Mouse (Mus musculus) kidney, adult 2 months (tissue): ENCODE measurements around the gene Pik3cg.

ENCODE experiments used
- CTCF ChIP-seq: fragments of 200-500 bp; conservative IDR thresholded peaks from 2 replicates; pipeline ENCODE4 v1.5.1; 2011; ENCODE audit warnings: low read depth, mild to moderate bottlenecking, control low read depth, low read length, moderate library complexity, mixed read lengths; ENCODE audit not compliant: insufficient read depth, insufficient read length
- POLR2A ChIP-seq: fragments of 200-500 bp; IDR thresholded peaks from one replicate; pipeline ENCODE4 v1.6.1; 2011; ENCODE audit warnings: low read depth, low read length, control low read depth

DNA sequence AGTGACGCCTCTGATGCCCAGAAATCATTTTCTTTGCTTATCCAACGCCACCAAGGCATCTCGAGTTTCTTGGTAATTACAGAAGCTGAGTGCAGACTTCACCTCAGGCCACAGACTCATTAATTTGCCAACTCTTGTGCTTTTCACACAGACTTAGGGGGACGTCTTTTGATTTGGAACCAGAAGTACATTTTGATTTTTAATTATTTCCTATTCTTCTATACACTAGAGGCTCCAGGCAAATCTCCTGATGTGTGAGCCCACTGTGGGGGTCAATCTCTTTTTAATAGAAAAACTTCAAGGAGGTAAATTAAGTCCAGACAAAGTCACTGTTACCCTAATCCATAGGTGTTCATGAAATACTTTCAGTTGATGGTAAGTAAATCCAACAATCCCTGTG lies 26.6 kb downstream of the Pik3cg start:
- TF ChIP-seq CTCF: no peak
- TF ChIP-seq POLR2A: no peak
